Mouse (Mus musculus) bone marrow, adult 2 months (tissue): Measurements from ENCODE around the gene Polr2m.

Source experiments
- CTCF ChIP-seq: fragments of 200-500 bp; IDR thresholded peaks from 2 replicates; pipeline ENCODE4 v1.5.1; 2011; ENCODE audit warnings: low read length, control low read depth; ENCODE audit not compliant: control insufficient read depth, insufficient read depth
- POLR2A ChIP-seq: fragments of 200-500 bp; IDR thresholded peaks from 2 replicates; pipeline ENCODE4 v1.6.1; 2011; ENCODE audit warnings: low read depth, mild to moderate bottlenecking, control low read depth, low read length, borderline replicate concordance; ENCODE audit not compliant: control insufficient read depth

DNA sequence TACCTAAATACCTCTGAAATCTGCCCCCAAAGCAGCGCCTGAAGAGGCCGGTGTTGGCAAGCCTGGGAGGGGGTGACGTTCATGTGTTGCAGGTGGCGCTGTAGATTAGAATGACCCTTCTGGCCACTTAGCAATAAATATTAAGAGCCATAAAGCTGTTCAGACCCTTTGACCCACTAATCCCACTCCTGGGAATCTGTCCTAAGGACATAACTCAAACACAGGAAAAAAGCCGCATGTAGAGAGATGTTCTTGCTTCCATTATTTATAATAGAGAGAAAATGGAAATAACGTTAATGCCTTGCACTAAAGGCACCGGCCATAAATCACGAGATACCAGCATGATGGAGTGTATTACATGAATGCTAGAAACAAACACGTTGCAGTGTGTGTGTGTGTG, 41.7 kb upstream of the Polr2m start:
- no peak for TF ChIP-seq POLR2A
- no peak for TF ChIP-seq CTCF
